Mouse (Mus musculus) testis, adult 2 months (tissue): ENCODE measurements around the gene Cog3.

ENCODE experiments used
- CTCF ChIP-seq: fragments of 200-500 bp; IDR thresholded peaks from 2 replicates; pipeline ENCODE4 v1.5.1; 2012; ENCODE audit warnings: low read depth, mild to moderate bottlenecking, inconsistent platforms, low read length, moderate library complexity; ENCODE audit not compliant: control insufficient read depth, insufficient read depth, insufficient replicate concordance
- POLR2A ChIP-seq: fragments of 200-500 bp; IDR thresholded peaks from 2 replicates; pipeline ENCODE4 v1.6.1; 2012; ENCODE audit warnings: low read depth, mild to moderate bottlenecking, inconsistent platforms, low read length, moderate library complexity; ENCODE audit not compliant: control insufficient read depth

- TF ChIP-seq CTCF (no peak), POLR2A (no peak)
Observed at GRCm38 (mm10) chr14:75707771-75708170, 46.5 kb downstream of the Cog3 start.
